Mouse (Mus musculus) induced T-regulatory cell, adult 2 months (primary cell): ENCODE results near the gene Fam107b.
"Not testable (repeated sequence)": the region's sequence is repeated elsewhere in the genome, so short reads cannot be mapped to it uniquely, and the experiment has no call there.

Experiments
- DNase-seq: peaks from one replicate; pipeline ENCODE4 v3.0.0-alpha.2; 2012; ENCODE audit warnings: low read depth

Fam107b gene

DNA sequence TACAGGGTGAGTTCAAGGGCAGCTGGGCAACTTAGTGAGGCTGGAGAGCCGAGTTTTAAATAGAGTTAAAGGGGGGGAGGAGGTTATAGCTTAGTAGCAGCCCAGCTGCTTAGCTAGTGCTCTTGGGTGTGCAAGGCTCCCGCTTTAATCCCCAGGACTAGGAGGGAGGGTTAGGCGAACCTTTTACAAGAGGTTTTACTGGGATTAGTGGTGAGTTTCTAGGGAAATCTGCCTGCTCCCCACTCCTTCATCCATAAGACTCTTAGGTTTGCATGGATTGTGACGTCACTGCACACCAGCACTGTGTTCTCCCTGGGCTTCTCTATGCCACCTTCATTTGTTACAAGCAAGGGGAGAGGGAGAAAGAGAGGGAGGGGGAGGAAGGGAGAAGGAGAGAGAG is 88.6 kb downstream of the Fam107b start:
- no peak for DNase-seq

GRCm38 (mm10) chr2:3659300-3659910 is 89.1 kb downstream of the Fam107b start:
- peak; percentile 69 for DNase-seq

GRCm38 (mm10) chr2:3664086-3664485 is 93.8 kb downstream of the Fam107b start:
- DNase-seq = peak; percentile 53

DNA sequence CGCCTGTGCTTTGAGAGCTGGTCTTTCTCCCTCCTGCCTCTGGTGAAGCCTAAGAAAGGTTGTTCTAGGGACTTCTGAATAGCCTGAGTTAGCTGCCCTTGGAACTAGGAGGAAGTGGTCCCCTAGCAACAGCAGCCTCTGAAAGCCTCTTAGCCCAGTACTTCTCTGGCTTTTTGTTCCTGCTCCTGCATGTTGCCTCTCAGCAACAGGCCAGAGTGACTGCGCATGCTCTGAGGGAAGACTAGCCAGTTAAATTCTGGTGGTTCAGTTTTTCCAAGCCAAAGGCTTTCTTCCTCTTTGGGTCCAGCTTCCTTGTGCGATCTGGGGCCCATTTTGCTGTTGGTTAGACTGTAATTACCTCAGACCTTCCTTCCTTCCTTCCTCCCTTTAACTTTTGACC is 98.4 kb downstream of the Fam107b start:
- DNase-seq = no peak

DNA sequence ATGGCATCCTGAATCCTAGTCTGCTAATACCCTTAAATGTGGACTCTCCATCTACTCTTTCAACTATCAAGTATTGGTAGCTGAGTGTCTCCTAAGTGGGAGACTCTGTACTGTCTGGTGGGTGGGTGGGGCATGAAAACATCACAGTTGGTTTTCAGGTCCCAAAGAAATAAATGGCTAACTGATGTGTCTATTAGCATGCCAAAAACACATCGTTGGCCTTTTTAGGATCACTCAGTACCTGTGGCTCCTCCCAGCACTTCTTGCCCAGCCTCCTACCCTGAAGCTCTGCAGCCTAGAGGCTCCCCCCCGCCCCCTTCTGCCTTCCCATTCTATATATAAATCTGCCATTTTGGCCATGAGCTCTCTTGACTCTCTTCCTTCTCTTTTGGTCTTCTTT is 99.4 kb downstream of the Fam107b start:
- no peak for DNase-seq

DNA sequence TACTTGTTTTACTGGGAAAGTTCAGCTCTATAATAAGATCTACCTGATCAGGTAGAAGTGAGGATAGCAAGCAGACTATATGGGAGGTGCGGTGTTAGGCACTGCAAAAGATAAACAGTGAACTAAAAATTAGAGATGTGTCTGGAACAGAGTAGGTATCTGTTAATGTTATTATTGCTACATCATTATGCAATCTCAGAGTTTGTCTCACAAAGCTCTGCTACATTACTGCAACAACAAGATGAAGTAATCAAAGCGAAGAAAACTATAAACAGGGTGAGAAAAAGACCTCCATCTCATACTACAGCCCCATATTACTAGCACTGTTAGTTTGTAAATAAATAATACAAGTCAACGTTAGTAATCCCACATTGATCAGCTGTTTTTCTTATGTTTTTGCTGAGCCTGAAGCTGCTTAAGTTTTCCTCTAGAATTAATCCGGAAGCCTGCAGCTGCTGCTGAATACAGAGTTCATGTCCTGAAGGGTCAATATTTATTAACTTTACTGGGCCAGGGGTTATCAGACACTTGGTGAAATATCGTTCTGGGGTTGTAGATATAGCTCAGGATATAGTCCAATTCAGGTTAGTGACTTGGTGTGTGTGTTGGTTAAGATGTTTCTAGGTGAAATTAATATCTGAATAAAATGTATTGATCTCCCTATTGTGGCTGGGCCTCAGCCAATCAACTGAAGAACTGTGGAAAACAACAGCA is 102.5 kb downstream of the Fam107b start:
- no peak for DNase-seq

GRCm38 (mm10) chr2:3675481-3675880 is 105.2 kb downstream of the Fam107b start:
- DNase-seq = no peak

DNA sequence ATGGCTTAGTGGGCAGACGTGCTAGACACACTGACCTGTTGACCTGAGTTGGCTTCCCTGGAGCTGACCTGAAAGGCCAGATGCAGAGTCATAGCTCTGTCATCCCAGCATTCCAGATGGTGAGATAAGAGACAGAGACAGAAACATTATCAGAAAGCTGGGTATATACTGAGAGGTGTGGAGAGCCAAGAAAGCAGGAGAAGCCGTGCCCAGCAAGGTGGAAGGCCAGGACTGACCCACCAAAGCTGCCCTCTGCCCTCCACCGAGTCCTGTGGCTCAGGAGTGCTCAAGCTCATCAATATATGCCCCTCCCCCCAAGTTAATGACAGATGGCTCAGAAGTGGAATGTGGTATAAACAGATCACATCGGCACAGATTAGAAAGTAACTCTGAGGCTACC is 112.4 kb downstream of the Fam107b start:
- no peak for DNase-seq

- DNase-seq = no peak
These were observed 113.1 kb downstream of the Fam107b start for GRCm38 (mm10) chr2:3683343-3683742.

GRCm38 (mm10) chr2:3683751-3684229 is 113.5 kb downstream of the Fam107b start:
- no peak for DNase-seq

DNA sequence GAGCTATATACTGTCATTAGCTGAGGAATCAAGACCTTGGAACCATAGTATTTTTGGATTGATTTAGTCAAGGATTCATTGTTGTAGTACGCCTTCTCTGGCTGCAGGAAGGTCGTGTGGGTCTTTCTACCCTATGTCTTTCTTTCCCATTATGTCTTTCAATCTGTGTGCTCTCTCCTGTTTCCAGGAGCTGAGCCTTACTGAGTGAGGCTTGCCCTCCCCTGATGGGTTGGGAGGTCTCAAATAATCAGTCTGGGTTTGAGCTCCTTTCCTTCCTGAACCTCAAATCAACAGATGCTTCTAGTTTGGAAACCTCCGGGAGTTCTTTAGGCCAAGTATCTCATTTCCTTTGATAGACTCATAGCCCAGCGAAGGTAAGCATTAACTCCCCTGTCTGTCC is 119.9 kb downstream of the Fam107b start:
- no peak for DNase-seq

DNA sequence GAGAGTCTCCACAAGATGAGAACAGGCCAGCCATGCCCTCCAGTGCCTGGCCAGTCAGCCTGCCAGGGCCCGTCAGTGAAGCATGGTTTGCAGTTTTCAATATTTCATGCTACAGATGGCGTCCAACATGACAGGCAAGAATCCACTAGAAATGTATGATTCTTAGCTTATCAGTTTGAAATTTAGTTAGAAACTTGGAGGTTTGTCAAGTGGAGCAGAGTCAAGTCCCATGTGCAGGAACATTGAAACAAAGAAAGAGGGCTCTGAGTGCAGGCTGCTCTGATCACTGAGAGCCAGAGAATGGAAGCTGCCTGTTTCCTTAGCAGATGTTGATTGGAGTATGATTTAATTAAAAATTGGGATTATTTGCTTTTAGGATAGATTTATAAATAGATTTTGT is 122.5 kb downstream of the Fam107b start:
- no peak for DNase-seq

GRCm38 (mm10) chr2:3695900-3696299 is 125.6 kb downstream of the Fam107b start:
- DNase-seq = no peak

- DNase-seq = no peak
These were observed 130.1 kb downstream of the Fam107b start for GRCm38 (mm10) chr2:3700368-3700767.

DNA sequence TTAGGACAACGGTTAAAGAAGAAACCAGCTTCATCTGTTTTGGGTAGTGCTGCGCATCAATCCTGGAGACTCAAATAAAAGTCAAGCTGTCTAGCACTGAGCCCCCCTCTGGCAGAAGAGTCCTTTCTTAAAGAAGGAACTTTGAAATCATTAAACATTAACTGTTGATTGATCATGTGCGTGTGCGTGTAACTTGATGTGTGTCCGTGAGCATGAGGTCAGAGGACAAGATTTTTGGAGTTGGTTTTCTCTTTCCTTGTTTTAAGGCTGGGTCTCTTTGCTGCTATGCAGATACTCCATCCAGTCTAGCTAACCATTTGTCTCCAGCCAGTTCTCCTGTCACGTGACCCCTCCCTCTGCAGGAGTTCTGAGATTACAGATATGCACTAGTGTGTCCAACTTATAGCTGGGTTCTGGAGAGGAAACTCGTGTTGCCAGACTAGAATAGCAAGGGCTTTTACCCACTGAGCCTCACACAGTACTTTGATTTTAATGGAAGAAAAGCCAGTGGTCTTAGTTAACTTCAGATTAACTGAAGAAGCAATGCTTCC is 132.4 kb downstream of the Fam107b start:
- peak; percentile 17 for DNase-seq

GRCm38 (mm10) chr2:3703806-3704205 is 133.5 kb downstream of the Fam107b start:
- peak; percentile 70 for DNase-seq

GRCm38 (mm10) chr2:3704311-3705162 is 134.2 kb downstream of the Fam107b start:
- DNase-seq = peak; percentile 43

- DNase-seq = not testable (repeated sequence)
These were observed 135.0 kb downstream of the Fam107b start for GRCm38 (mm10) chr2:3705283-3705682.

DNA sequence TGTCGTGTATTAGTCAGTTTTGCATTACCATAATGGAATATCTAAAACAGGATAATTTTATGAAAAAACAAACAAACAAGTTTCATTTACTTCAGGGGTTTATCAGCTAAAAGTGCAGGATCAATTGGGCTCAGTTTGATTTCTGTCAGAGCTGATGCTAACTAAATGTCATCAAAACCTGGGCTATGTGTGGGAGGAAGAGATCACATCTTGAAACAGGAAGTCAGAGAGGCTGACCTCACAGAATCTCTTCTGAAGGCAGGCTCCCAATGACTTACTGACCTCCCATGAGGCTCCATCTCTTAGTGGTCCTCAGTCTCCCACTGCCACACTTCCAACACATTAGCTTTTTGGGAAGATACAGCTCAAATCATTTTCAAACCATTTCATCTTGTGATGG is 136.9 kb downstream of the Fam107b start:
- peak; percentile 66 for DNase-seq

DNA sequence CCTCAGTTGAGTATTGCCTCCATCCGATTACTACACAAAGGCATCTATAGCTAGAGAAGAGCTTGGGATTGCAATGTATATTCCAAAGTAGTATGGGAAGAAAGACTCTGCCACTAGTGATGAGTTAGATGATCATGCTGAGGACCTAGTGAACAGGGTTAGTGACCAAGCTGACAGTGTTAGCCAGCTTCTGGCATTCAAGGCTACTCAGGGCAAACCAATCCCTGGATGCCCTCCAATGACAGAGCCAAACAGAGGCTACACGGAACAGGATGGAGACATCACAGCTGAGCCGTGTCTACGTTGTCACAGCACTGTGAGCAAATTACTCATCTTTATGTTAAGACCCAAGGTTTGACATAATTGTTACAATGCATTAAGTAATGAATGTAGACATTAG is 138.3 kb downstream of the Fam107b start:
- DNase-seq = no peak

DNA sequence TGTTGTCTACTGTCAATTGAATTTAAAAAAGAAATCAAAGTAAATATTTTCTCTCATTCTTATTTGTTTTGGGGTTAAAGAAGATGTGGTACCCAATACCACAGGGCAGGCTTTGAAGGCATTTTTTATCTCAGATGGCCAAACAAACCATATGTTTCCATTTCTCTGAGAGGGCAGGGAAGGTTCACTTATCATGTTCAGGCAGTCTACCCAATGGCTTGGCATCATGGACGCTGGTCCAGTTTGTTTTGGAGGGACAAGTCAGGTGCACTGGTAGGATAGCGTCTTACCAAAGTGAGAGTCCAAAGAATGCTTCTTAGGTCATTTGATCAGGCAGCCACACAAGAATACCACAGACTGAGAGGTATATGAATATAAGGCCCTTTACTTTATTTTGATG is 139.6 kb downstream of the Fam107b start:
- DNase-seq = peak; percentile 34

DNA sequence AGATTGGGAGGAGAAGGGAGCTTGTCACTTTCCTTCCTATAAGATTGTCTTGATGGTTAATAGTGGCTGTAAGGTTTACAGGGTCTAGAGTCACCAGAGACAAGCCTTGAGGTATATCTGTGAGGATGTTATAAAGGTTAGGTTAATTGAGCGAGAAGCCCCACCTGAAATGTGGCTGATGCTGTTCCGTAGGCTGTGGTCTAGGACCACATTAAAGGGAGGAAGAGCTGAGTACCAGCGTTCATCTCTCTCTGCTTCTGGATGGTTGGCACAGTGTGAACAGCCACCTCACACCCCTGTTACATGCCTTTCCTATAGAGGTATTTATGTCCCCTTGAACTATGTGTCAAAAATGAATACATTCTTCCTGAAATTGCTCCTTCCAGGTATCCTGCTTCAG is 140.2 kb downstream of the Fam107b start:
- peak; percentile 80 for DNase-seq
